Mouse (Mus musculus): ENCODE results near the gene Cfap57. TPM values are rescaled to one million over a fixed set of nuclear protein-coding genes. Genes with fewer than 3 reads are reported as not detected.

Gene Cfap57
- total and polyA plus RNA-seq, 3 experiments, result 0.05 TPM; not detected in 2

- TF ChIP-seq CTCF (IDR thresholded peaks at IDR 0.05; ENCODE audit: low read depth, low read length) (no peak), POLR2AphosphoS5 (IDR thresholded peaks at IDR 0.05; ENCODE audit: insufficient replicate concordance, low read depth, low read length) (no peak), GATA1 (IDR thresholded peaks at IDR 0.05; ENCODE audit: borderline replicate concordance, low read length) (no peak), GATA2 (IDR thresholded peaks at IDR 0.05; ENCODE audit: borderline replicate concordance, low read depth, low read length) (no peak)
- ATAC-seq (ENCODE audit: extremely low read depth, insufficient number of reproducible peaks, low FRiP score, poor library complexity, severe bottlenecking) (no peak), DNase-seq (ENCODE audit: low spot score) (no peak)
- Histone ChIP-seq H3K4me1 (ENCODE audit: insufficient read depth, low read depth, low read length) (no peaks in the 10 kb centered on the region), H3K36me3 (replicated peaks) (no peaks in the 10 kb centered on the region), H3K9me3 (replicated peaks) (no peaks in the 10 kb centered on the region), H3K4me3 (ENCODE audit: low read depth, low read length) (no peak overlapping the region), H3K27me3 (ENCODE audit: insufficient read depth, low read length) (no peaks in the 10 kb centered on the region)
Measured at GRCm38 (mm10) chr4:118589053-118589732, 31.4 kb downstream of the Cfap57 start.

- 0 out of 2 replicates have a peak, but pooled peaks cover under 1% of the 10 kb centered on the region for H3K9me3 ChIP-seq (replicated peaks)
- no peak for TF ChIP-seq GATA2 (IDR thresholded peaks at IDR 0.05; ENCODE audit: borderline replicate concordance, low read depth, low read length)
- TF ChIP-seq TAL1 (conservative IDR thresholded peaks at IDR 0.05; ENCODE audit: low read depth, low read length), result no peak
- H3K36me3 ChIP-seq (replicated peaks), result no peaks in the 10 kb centered on the region
- H3K27me3 ChIP-seq (ENCODE audit: insufficient read depth, low read length), result peaks cover 4% of the 10 kb centered on the region
- H3K4me3 ChIP-seq (ENCODE audit: low read depth, low read length), result no peak overlapping the region
- ATAC-seq (ENCODE audit: extremely low read depth, insufficient number of reproducible peaks, low FRiP score, poor library complexity, severe bottlenecking) (no peak), DNase-seq (ENCODE audit: low spot score) (no peak)
- H3K4me1 ChIP-seq (ENCODE audit: insufficient read depth, low read depth, low read length), result no peaks in the 10 kb centered on the region
Measured at GRCm38 (mm10) chr4:118582629-118583028, 37.9 kb downstream of the Cfap57 start.

GRCm38 (mm10) chr4:118581508-118581907 lies 39.1 kb downstream of the Cfap57 start:
- DNase-seq (ENCODE audit: low spot score), result no peak
- ATAC-seq (ENCODE audit: extremely low read depth, insufficient number of reproducible peaks, low FRiP score, poor library complexity, severe bottlenecking), result no peak
- H3K27me3 ChIP-seq (ENCODE audit: insufficient read depth, low read length), result peaks cover 12% of the 10 kb centered on the region
- no peaks in the 10 kb centered on the region for H3K4me1 ChIP-seq (ENCODE audit: insufficient read depth, low read depth, low read length)
- TF ChIP-seq TAL1 (conservative IDR thresholded peaks at IDR 0.05; ENCODE audit: low read depth, low read length) (no peak), GATA2 (IDR thresholded peaks at IDR 0.05; ENCODE audit: borderline replicate concordance, low read depth, low read length) (no peak), POLR2AphosphoS5 (IDR thresholded peaks at IDR 0.05; ENCODE audit: insufficient replicate concordance, low read depth, low read length) (no peak), GATA1 (IDR thresholded peaks at IDR 0.05; ENCODE audit: borderline replicate concordance, low read length) (no peak), CTCF (IDR thresholded peaks at IDR 0.05; ENCODE audit: low read depth, low read length) (no peak)
- no peaks in the 10 kb centered on the region for H3K36me3 ChIP-seq (replicated peaks)
- H3K9me3 ChIP-seq (replicated peaks), result 0 out of 2 replicates have a peak, but pooled peaks cover 2% of the 10 kb centered on the region
- no peak overlapping the region for H3K4me3 ChIP-seq (ENCODE audit: low read depth, low read length)

GRCm38 (mm10) chr4:118579313-118579712 lies 41.3 kb downstream of the Cfap57 start:
- Histone ChIP-seq H3K9me3 (replicated peaks) (0 out of 2 replicates have a peak, but pooled peaks cover 2% of the 10 kb centered on the region), H3K4me3 (ENCODE audit: low read depth, low read length) (no peak overlapping the region), H3K27me3 (ENCODE audit: insufficient read depth, low read length) (peaks cover 23% of the 10 kb centered on the region), H3K36me3 (replicated peaks) (no peaks in the 10 kb centered on the region), H3K4me1 (ENCODE audit: insufficient read depth, low read depth, low read length) (no peaks in the 10 kb centered on the region)
- peak; percentile 22 for DNase-seq (ENCODE audit: low spot score)
- TF ChIP-seq GATA1 (IDR thresholded peaks at IDR 0.05; ENCODE audit: borderline replicate concordance, low read length) (no peak), CTCF (IDR thresholded peaks at IDR 0.05; ENCODE audit: low read depth, low read length) (peak; percentile 32; the same call in 1 of the 2 replicates), POLR2AphosphoS5 (IDR thresholded peaks at IDR 0.05; ENCODE audit: insufficient replicate concordance, low read depth, low read length) (no peak), TAL1 (conservative IDR thresholded peaks at IDR 0.05; ENCODE audit: low read depth, low read length) (no peak), GATA2 (IDR thresholded peaks at IDR 0.05; ENCODE audit: borderline replicate concordance, low read depth, low read length) (no peak)
- ATAC-seq (ENCODE audit: extremely low read depth, insufficient number of reproducible peaks, low FRiP score, poor library complexity, severe bottlenecking), result no peak

- H3K9me3 ChIP-seq (replicated peaks), result 0 out of 2 replicates have a peak, but pooled peaks cover 2% of the 10 kb centered on the region
- TF ChIP-seq TAL1 (conservative IDR thresholded peaks at IDR 0.05; ENCODE audit: low read depth, low read length) (no peak), GATA1 (IDR thresholded peaks at IDR 0.05; ENCODE audit: borderline replicate concordance, low read length) (no peak), GATA2 (IDR thresholded peaks at IDR 0.05; ENCODE audit: borderline replicate concordance, low read depth, low read length) (no peak), POLR2AphosphoS5 (IDR thresholded peaks at IDR 0.05; ENCODE audit: insufficient replicate concordance, low read depth, low read length) (no peak), CTCF (IDR thresholded peaks at IDR 0.05; ENCODE audit: low read depth, low read length) (peak; percentile 79)
- ATAC-seq (ENCODE audit: extremely low read depth, insufficient number of reproducible peaks, low FRiP score, poor library complexity, severe bottlenecking) (no peak), DNase-seq (ENCODE audit: low spot score) (peak; percentile 68)
- H3K27me3 ChIP-seq (ENCODE audit: insufficient read depth, low read length), result peaks cover 30% of the 10 kb centered on the region
- no peak overlapping the region for H3K4me3 ChIP-seq (ENCODE audit: low read depth, low read length)
- H3K36me3 ChIP-seq (replicated peaks), result no peaks in the 10 kb centered on the region
- no peaks in the 10 kb centered on the region for H3K4me1 ChIP-seq (ENCODE audit: insufficient read depth, low read depth, low read length)
Measured at GRCm38 (mm10) chr4:118576097-118576496, 44.5 kb downstream of the Cfap57 start.

GRCm38 (mm10) chr4:118571441-118571840 lies 49.1 kb downstream of the Cfap57 start:
- no peak for TF ChIP-seq CTCF (IDR thresholded peaks at IDR 0.05; ENCODE audit: low read depth, low read length)
- no peak for TF ChIP-seq POLR2AphosphoS5 (IDR thresholded peaks at IDR 0.05; ENCODE audit: insufficient replicate concordance, low read depth, low read length)
- TF ChIP-seq GATA2 (IDR thresholded peaks at IDR 0.05; ENCODE audit: borderline replicate concordance, low read depth, low read length), result no peak
- no peak for TF ChIP-seq TAL1 (conservative IDR thresholded peaks at IDR 0.05; ENCODE audit: low read depth, low read length)
- no peak for TF ChIP-seq GATA1 (IDR thresholded peaks at IDR 0.05; ENCODE audit: borderline replicate concordance, low read length)
- Histone ChIP-seq H3K4me3 (ENCODE audit: low read depth, low read length) (no peak overlapping the region), H3K27me3 (ENCODE audit: insufficient read depth, low read length) (peaks cover 25% of the 10 kb centered on the region), H3K9me3 (replicated peaks) (peaks cover 14% of the 10 kb centered on the region), H3K36me3 (replicated peaks) (no peaks in the 10 kb centered on the region), H3K4me1 (ENCODE audit: insufficient read depth, low read depth, low read length) (peaks cover 16% of the 10 kb centered on the region)
- no peak for DNase-seq (ENCODE audit: low spot score)
- ATAC-seq (ENCODE audit: extremely low read depth, insufficient number of reproducible peaks, low FRiP score, poor library complexity, severe bottlenecking), result no peak
